Mouse (Mus musculus) liver, embryonic 15.5 days (tissue): ENCODE measurements around the gene Cd244a. TPM values are rescaled to one million over a fixed set of nuclear protein-coding genes. Genes with fewer than 3 reads are reported as not detected.

Experiments used
- ATAC-seq: fragments of 200-750 bp; cut with Nextera tagmentation; 2 replicates; pipeline ENCODE4 v1.8.0; 2017; ENCODE audit warnings: moderate number of reproducible peaks, mild to moderate bottlenecking, moderate library complexity; ENCODE audit not compliant: insufficient read depth
- H3K27ac ChIP-seq: fragments of 300-500 bp; sonication (generic); replicated peaks from 2 replicates; pipeline ENCODE4 v1.5.1; 2015; ENCODE audit warnings: mild to moderate bottlenecking, inconsistent platforms
- H3K27me3 ChIP-seq: fragments of 300-500 bp; sonication (generic); 2 replicates; pipeline ENCODE4 v1.6.1; 2015; ENCODE audit warnings: mild to moderate bottlenecking, inconsistent platforms
- H3K36me3 ChIP-seq: fragments of 300-500 bp; sonication (generic); replicated peaks from 2 replicates; pipeline ENCODE4 v1.6.1; 2015; ENCODE audit warnings: moderate library complexity, mild to moderate bottlenecking, inconsistent platforms
- H3K4me1 ChIP-seq: fragments of 300-500 bp; sonication (generic); replicated peaks from 2 replicates; pipeline ENCODE4 v1.6.1; 2015; ENCODE audit warnings: inconsistent platforms
- H3K4me2 ChIP-seq: fragments of 300-500 bp; sonication (generic); 2 replicates; pipeline ENCODE4 v1.6.1; 2015; ENCODE audit warnings: moderate library complexity, mild to moderate bottlenecking, inconsistent platforms
- H3K4me3 ChIP-seq: fragments of 300-500 bp; sonication (generic); replicated peaks from 2 replicates; pipeline ENCODE4 v1.5.1; 2015; ENCODE audit warnings: mild to moderate bottlenecking, inconsistent platforms
- H3K9ac ChIP-seq: fragments of 300-500 bp; sonication (generic); 2 replicates; pipeline ENCODE4 v1.6.1; 2015; ENCODE audit warnings: moderate library complexity, mild to moderate bottlenecking, inconsistent platforms
- H3K9me3 ChIP-seq: fragments of 300-500 bp; sonication (generic); replicated peaks from 2 replicates; pipeline ENCODE4 v1.6.1; 2016; ENCODE audit warnings: inconsistent platforms
- WGBS: fragments of 180-500 bp; shearing (Covaris S2); methylation state at CpG from one replicate; pipeline ENCODE4 v1.1.7; 2015; ENCODE audit warnings: mixed read lengths; ENCODE audit not compliant: insufficient replicate concordance; 5-methylcytosine and 5-hydroxymethylcytosine counted together
- polyA plus RNA-seq: library from polyadenylated mRNA; unstranded; fragments of >200 nt; fragmentation: Nextera tagmentation; extraction: Ambion mirVana; gene quantifications from 2 replicates; pipeline ENCODE4 v1.2.1, GENCODE M21; 2015

Cd244a gene
- polyA plus RNA-seq, 1 experiment from 2014 or later: 0.59 TPM

GRCm38 (mm10) chr1:171577168-171577567 lies 18.2 kb downstream of the Cd244a start:
- no peak for ATAC-seq
- Histone ChIP-seq H3K4me1 (no peaks in the 10 kb centered on the region), H3K4me2 (no peak overlapping the region), H3K27me3 (no peaks in the 10 kb centered on the region), H3K27ac (no peak overlapping the region), H3K4me3 (no peak overlapping the region), H3K9ac (no peak overlapping the region), H3K36me3 (no peaks in the 10 kb centered on the region), H3K9me3 (no peaks in the 10 kb centered on the region)
- WGBS: 57% methylated on average over 7 of the region's 7 CpGs

DNA sequence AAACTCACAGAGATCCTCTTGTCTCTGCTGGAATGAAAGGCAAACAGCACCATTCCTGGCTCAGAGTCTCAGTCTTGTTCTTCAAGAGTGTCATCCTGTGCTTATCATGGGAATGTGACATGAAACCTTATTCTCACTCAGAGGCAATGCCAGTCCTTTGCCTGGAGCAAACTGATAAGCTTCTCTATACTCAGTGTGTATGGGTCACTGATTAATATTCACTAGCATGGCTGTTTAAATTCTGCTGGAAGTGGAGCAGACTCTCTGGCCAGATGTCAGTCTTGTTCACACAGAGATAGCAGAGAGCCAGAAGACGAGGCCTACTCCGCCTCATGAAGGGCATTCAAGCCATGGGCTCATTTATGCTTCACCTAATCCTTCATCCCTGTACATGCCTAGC lies 25.6 kb downstream of the Cd244a start:
- Histone ChIP-seq H3K4me2 (no peak overlapping the region), H3K9me3 (no peaks in the 10 kb centered on the region), H3K27me3 (no peaks in the 10 kb centered on the region), H3K9ac (no peak overlapping the region), H3K27ac (no peak overlapping the region), H3K4me3 (no peak overlapping the region), H3K4me1 (peaks cover 10% of the 10 kb centered on the region), H3K36me3 (no peaks in the 10 kb centered on the region)
- peak; percentile 70 for ATAC-seq
- 15% methylated on average over 2 of the region's 2 CpGs for WGBS

DNA sequence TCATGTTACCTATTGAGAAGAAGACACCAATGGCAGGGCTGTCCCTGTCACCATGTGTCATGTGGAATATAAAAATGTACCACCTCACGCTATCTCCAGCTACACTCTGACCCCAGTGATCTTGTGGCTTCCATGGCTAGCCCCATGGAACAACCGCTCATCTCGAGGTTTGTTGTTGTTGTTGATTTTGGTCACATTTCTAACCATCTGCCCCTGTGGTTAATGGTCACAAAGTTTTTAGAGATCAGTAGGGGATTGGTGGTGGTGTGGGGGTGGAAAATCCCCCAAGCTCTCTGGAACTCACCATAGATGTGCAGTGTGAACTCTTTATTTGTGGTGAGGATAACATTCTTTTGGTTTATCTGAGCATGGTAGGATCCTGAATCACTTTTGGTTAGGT lies 45.7 kb downstream of the Cd244a start:
- H3K4me3 ChIP-seq: no peak overlapping the region
- H3K36me3 ChIP-seq: no peaks in the 10 kb centered on the region
- H3K9ac ChIP-seq: no peak overlapping the region
- ATAC-seq: no peak
- WGBS: 53% methylated on average over 3 of the region's 3 CpGs
- H3K9me3 ChIP-seq: no peaks in the 10 kb centered on the region
- no peaks in the 10 kb centered on the region for H3K4me1 ChIP-seq
- no peak overlapping the region for H3K27ac ChIP-seq
- no peak overlapping the region for H3K4me2 ChIP-seq
- no peaks in the 10 kb centered on the region for H3K27me3 ChIP-seq

DNA sequence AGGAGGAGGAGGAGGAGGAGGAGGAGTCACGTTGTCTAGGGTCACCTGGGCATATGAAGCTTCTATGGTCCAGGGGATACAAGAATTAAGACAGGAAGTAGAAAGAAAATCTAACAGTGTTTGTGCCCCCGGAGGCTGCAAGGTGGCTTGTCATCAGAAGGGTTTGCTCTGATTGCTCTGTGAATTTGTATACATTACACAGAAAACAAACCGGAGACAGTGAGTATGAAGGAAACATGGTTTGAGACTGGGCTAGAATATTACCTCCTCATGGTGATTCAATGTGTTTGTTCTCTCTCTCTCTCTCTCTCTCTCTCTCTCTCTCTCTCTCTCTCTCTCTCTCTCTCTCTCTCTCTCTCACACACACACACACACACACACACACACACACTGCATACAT lies 47.7 kb downstream of the Cd244a start:
- 60% methylated on average over 3 of the region's 3 CpGs for WGBS
- no peak for ATAC-seq
- Histone ChIP-seq H3K9ac (no peak overlapping the region), H3K27ac (no peak overlapping the region), H3K4me3 (no peak overlapping the region), H3K4me1 (no peaks in the 10 kb centered on the region), H3K9me3 (no peaks in the 10 kb centered on the region), H3K4me2 (no peak overlapping the region), H3K36me3 (no peaks in the 10 kb centered on the region), H3K27me3 (no peaks in the 10 kb centered on the region)

DNA sequence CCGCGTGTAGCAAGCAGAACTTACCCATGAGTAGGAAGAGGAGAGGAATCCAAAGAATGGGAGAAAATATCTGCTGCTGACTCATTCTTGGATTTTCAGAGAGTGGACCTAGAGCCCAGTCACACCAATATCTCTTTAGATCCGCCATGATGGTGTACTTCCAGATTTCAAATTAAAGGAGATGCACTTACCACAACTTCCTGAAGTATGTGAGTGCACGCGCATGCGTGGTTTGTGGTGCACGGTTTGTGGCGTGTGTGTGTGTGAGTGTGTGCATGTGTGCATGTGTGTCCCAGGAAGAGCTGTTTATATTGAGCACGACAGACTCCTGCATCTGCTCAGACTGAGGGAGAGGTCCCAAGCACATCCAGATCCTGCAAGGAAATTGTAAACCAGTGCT lies 48.2 kb downstream of the Cd244a start, which contains the start of gene Ly9:
TSS of gene Ly9 (minus strand) at position 235 of the 400 bp plus-strand sequence.
- H3K4me3 ChIP-seq: 0 out of 2 replicates have a peak within 1 kb of the TSS, but pooled peaks have one; percentile 10

DNA sequence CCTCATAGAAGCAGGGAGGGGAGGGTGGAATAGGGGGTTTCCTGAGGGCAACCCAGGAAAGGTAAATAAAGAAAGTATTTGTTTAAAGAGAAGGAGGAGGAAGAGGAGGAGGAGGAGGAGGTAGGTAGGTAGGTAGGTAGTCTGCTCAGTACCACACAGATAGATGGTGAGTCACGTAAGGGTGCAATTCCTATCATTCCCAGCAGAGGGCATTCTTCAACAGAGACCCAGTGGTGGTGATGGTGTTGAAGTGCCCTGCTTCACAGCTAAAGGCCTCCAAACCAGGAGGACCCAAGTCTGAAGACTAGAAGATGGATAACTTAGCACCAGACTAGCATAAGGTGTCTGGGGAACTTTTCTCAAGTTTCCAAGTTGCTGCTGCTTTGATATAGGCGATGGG lies 51.0 kb downstream of the Cd244a start:
- ATAC-seq: no peak
- Histone ChIP-seq H3K9ac (no peak overlapping the region), H3K36me3 (no peaks in the 10 kb centered on the region), H3K9me3 (no peaks in the 10 kb centered on the region), H3K27me3 (no peaks in the 10 kb centered on the region), H3K4me1 (no peaks in the 10 kb centered on the region), H3K27ac (no peak overlapping the region), H3K4me2 (no peak overlapping the region), H3K4me3 (no peak overlapping the region)
- WGBS: 81% methylated on average over 2 of the region's 2 CpGs

More for the DNA sequence above, 48.2 kb downstream of the Cd244a start, which contains the start of gene Ly9:
- no peak within 1 kb of the TSS for H3K27ac ChIP-seq
- H3K27me3 ChIP-seq: no peaks in the 10 kb centered on the region
- WGBS: 17% methylated on average over 9 of the region's 9 CpGs
- H3K9ac ChIP-seq: no peak within 1 kb of the TSS
- peak within 1 kb of the TSS; percentile 30 for H3K4me2 ChIP-seq
- no peak for ATAC-seq
- no peaks in the 10 kb centered on the region for H3K36me3 ChIP-seq
- no peaks in the 10 kb centered on the region for H3K4me1 ChIP-seq
- H3K9me3 ChIP-seq: no peaks in the 10 kb centered on the region

- no peaks in the 10 kb centered on the region for H3K9me3 ChIP-seq
- H3K9ac ChIP-seq: no peak overlapping the region
- no peaks in the 10 kb centered on the region for H3K36me3 ChIP-seq
- no peak overlapping the region for H3K4me3 ChIP-seq
- no peaks in the 10 kb centered on the region for H3K4me1 ChIP-seq
- no peak overlapping the region for H3K4me2 ChIP-seq
- WGBS: 25% methylated on average over 1 of the region's 1 CpGs
- H3K27me3 ChIP-seq: no peaks in the 10 kb centered on the region
- ATAC-seq: no peak
- H3K27ac ChIP-seq: no peak overlapping the region
These were observed 51.8 kb downstream of the Cd244a start for GRCm38 (mm10) chr1:171610781-171611180.

DNA sequence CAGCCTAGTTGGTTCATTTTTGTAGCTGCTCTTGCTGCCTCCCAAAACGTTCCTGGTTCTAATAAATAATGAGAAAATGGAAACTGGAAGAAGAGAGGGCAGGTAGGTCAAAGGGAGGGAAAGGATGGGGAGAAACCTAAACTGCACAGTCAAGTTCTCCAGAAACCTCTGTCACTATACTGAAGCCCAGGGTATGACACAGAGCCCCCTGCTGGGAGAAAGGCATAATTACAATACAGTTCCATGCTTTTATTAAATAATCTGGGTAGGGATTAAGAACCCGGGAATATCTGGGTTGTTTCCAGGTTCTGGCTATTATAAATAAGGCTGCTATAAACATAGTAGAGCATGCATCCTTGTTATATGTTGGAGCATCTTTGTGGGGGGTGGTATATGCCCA lies 55.0 kb downstream of the Cd244a start:
- no peak overlapping the region for H3K4me2 ChIP-seq
- H3K9me3 ChIP-seq: no peaks in the 10 kb centered on the region
- no peaks in the 10 kb centered on the region for H3K27me3 ChIP-seq
- H3K4me1 ChIP-seq: no peaks in the 10 kb centered on the region
- ATAC-seq: no peak
- H3K36me3 ChIP-seq: no peaks in the 10 kb centered on the region
- 6% methylated on average over 2 of the region's 2 CpGs for WGBS
- no peak overlapping the region for H3K9ac ChIP-seq
- no peak overlapping the region for H3K4me3 ChIP-seq
- H3K27ac ChIP-seq: no peak overlapping the region

DNA sequence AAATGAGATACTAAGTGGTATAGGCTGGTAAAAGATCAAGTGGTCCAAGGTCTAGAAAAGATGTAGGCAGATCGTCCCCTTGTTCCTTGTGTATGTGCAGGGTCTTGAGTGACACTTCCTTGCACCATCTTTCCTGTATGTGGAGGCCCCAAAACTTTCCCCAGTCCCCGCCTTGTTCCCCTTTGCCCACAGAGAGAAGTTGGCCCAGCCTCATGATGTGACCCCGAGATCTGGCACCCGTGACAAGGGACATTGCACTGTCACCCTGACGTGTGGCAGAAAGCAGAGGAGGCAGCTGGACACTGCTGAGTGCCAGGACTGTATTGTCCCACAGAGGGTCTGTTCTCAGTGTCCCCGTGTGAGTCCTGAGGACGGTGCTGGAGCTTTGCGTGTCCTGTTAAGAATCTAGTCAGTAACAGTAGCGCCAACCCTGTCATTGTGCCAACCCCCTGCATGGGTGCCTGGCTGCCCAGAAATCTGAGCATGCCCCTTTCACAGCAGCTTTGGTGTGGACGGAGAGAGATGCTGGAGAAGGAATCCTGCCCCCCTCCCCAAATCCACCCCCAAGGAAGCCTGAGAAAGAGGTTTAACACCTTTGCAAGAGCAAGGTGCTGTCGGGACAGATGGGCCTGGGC lies 58.0 kb downstream of the Cd244a start:
- H3K9me3 ChIP-seq: no peaks in the 10 kb centered on the region
- no peak overlapping the region for H3K27ac ChIP-seq
- no peaks in the 10 kb centered on the region for H3K27me3 ChIP-seq
- 50% methylated on average over 11 of the region's 11 CpGs for WGBS
- H3K9ac ChIP-seq: no peak overlapping the region
- no peak overlapping the region for H3K4me2 ChIP-seq
- H3K4me1 ChIP-seq: no peaks in the 10 kb centered on the region
- no peaks in the 10 kb centered on the region for H3K36me3 ChIP-seq
- no peak overlapping the region for H3K4me3 ChIP-seq
- no peak for ATAC-seq

- Histone ChIP-seq H3K9ac (no peak overlapping the region), H3K27ac (no peak overlapping the region), H3K9me3 (no peaks in the 10 kb centered on the region), H3K4me3 (no peak overlapping the region), H3K4me1 (no peaks in the 10 kb centered on the region), H3K36me3 (no peaks in the 10 kb centered on the region), H3K4me2 (no peak overlapping the region), H3K27me3 (no peaks in the 10 kb centered on the region)
- ATAC-seq: peak; percentile 44
- 43% methylated on average over 8 of the region's 8 CpGs for WGBS
These were observed 60.0 kb downstream of the Cd244a start for GRCm38 (mm10) chr1:171619001-171619400.

GRCm38 (mm10) chr1:171619645-171620044 lies 60.7 kb downstream of the Cd244a start:
- no peak overlapping the region for H3K9ac ChIP-seq
- H3K9me3 ChIP-seq: no peaks in the 10 kb centered on the region
- H3K4me2 ChIP-seq: no peak overlapping the region
- H3K27ac ChIP-seq: no peak overlapping the region
- 35% methylated on average over 3 of the region's 3 CpGs for WGBS
- H3K27me3 ChIP-seq: no peaks in the 10 kb centered on the region
- no peak for ATAC-seq
- H3K36me3 ChIP-seq: no peaks in the 10 kb centered on the region
- no peaks in the 10 kb centered on the region for H3K4me1 ChIP-seq
- no peak overlapping the region for H3K4me3 ChIP-seq

GRCm38 (mm10) chr1:171620091-171620490 lies 61.1 kb downstream of the Cd244a start:
- Histone ChIP-seq H3K27ac (no peak overlapping the region), H3K4me3 (no peak overlapping the region), H3K36me3 (no peaks in the 10 kb centered on the region), H3K4me1 (no peaks in the 10 kb centered on the region), H3K4me2 (no peak overlapping the region), H3K9ac (no peak overlapping the region), H3K9me3 (no peaks in the 10 kb centered on the region), H3K27me3 (no peaks in the 10 kb centered on the region)
- WGBS: 63% methylated on average over 6 of the region's 6 CpGs
- ATAC-seq: no peak
